Mouse (Mus musculus): ENCODE measurements at regions not wholly inside any gene's neighbourhood (a gene's known extent, or its start where the extent isn't known, plus 50 kb on each side); places are given as distances from the start of the nearest gene placed in this dataset.
A peak's percentile ranks its signal among the peaks of the same experiment; 100 is the strongest.

GRCm38 (mm10) chr19:49374926-49375325 is 1169.1 kb downstream of the Sorcs3 start:
- intact Hi-C loops (cut with DNase I), result no loop called here
- peak in 1 of 2 experiments; percentile 49 for DNase-seq (ENCODE audit: low spot score in 2 of 2)

- intact Hi-C loops (cut with DNase I), result no loop called here
These were observed 1170.2 kb downstream of the Sorcs3 start for GRCm38 (mm10) chr19:49375754-49376619.

GRCm38 (mm10) chr19:49379646-49380045 is 1173.8 kb downstream of the Sorcs3 start:
- DNase-seq (ENCODE audit: low spot score in 2 of 2), result no peak
- intact Hi-C loops (cut with DNase I), result no loop called here

More at GRCm38 (mm10) chr19:49375754-49376619, 1170.2 kb downstream of the Sorcs3 start:
- no peak for DNase-seq (ENCODE audit: low spot score in 2 of 2)

GRCm38 (mm10) chr19:49396257-49396656 is 1190.4 kb downstream of the Sorcs3 start:
- DNase-seq (ENCODE audit: low spot score in 2 of 2), result no peak

GRCm38 (mm10) chr19:49415326-49415725 is 1209.5 kb downstream of the Sorcs3 start:
- no peak for DNase-seq (ENCODE audit: low spot score in 2 of 2)
- intact Hi-C loops (cut with DNase I), result no loop called here

More at GRCm38 (mm10) chr19:49396257-49396656, 1190.4 kb downstream of the Sorcs3 start:
- intact Hi-C loops (cut with DNase I), result no loop called here

- intact Hi-C loops (cut with DNase I), result no loop called here
- no peak for DNase-seq (ENCODE audit: low spot score in 2 of 2)
These were observed 1217.5 kb downstream of the Sorcs3 start for GRCm38 (mm10) chr19:49423059-49423900.

Data from left cerebral cortex, postnatal 14 days (tissue).